Mouse (Mus musculus) kidney, postnatal 0 days (tissue): ENCODE measurements at regions not wholly inside any gene's neighbourhood (a gene's known extent, or its start where the extent isn't known, plus 50 kb on each side); places are given as distances from the start of the nearest gene placed in this dataset.
A peak's percentile ranks its signal among the peaks of the same experiment; 100 is the strongest.

Experiments used
- ATAC-seq: fragments of 200-750 bp; cut with Nextera tagmentation; replicated peaks from 2 replicates; pipeline ENCODE4 v1.8.0; 2017; ENCODE audit warnings: low read depth, moderate number of reproducible peaks, moderate TSS enrichment, moderate library complexity; ENCODE audit not compliant: low FRiP score
- DNase-seq: peaks from one replicate; pipeline ENCODE4 v3.0.0-alpha.2; 2016; ENCODE audit warnings: low spot score
- H3K27ac ChIP-seq: fragments of 300-500 bp; sonication (generic); 2 replicates; pipeline ENCODE4 v1.5.1; 2014; ENCODE audit warnings: mild to moderate bottlenecking
- H3K27me3 ChIP-seq: fragments of 300-500 bp; sonication (generic); 2 replicates; pipeline ENCODE4 v1.6.1; 2014; ENCODE audit warnings: low read length, mixed read lengths; ENCODE audit not compliant: insufficient read depth
- H3K36me3 ChIP-seq: fragments of 300-500 bp; sonication (generic); 2 replicates; pipeline ENCODE4 v1.6.1; 2014; ENCODE audit warnings: low read length, mixed read lengths; ENCODE audit not compliant: insufficient read depth
- H3K4me1 ChIP-seq: fragments of 300-500 bp; sonication (generic); replicated peaks from 2 replicates; pipeline ENCODE4 v1.6.1; 2014; ENCODE audit warnings: antibody characterized with exemption, low read length, mixed read lengths; ENCODE audit not compliant: insufficient read depth
- H3K4me2 ChIP-seq: fragments of 300-500 bp; sonication (generic); 2 replicates; pipeline ENCODE4 v1.6.1; 2014; ENCODE audit warnings: mild to moderate bottlenecking, low read length, moderate library complexity, mixed read lengths
- H3K4me3 ChIP-seq: fragments of 300-500 bp; sonication (generic); replicated peaks from 2 replicates; pipeline ENCODE4 v1.5.1; 2014; ENCODE audit warnings: low read depth, low read length
- H3K9ac ChIP-seq: fragments of 300-500 bp; sonication (generic); 2 replicates; pipeline ENCODE4 v1.6.1; 2014; ENCODE audit warnings: low read depth, low read length
- H3K9me3 ChIP-seq: fragments of 300-500 bp; sonication (generic); replicated peaks from 2 replicates; pipeline ENCODE4 v1.6.1; 2016; ENCODE audit warnings: low read length, inconsistent platforms, mixed read lengths
- CTCF ChIP-seq: IDR thresholded peaks from 2 replicates; pipeline ENCODE4 v1.5.1; 2016; ENCODE audit warnings: antibody characterized with exemption, low read depth, mild to moderate bottlenecking, moderate library complexity
- WGBS: fragments of 180-500 bp; shearing (Covaris S2); extraction: QIAGEN DNeasy Blood & Tissue Kit; methylation state at CpG from one replicate; pipeline ENCODE4 v1.1.7; 2014; 5-methylcytosine and 5-hydroxymethylcytosine counted together

GRCm38 (mm10) chr13:112213652-112214081 lies 74.6 kb upstream of the Ankrd55 start:
- Histone ChIP-seq H3K9me3 (no peaks in the 10 kb centered on the region), H3K27me3 (no peaks in the 10 kb centered on the region), H3K4me1 (no peaks in the 10 kb centered on the region), H3K36me3 (no peaks in the 10 kb centered on the region), H3K4me3 (no peak overlapping the region), H3K4me2 (no peak overlapping the region), H3K9ac (no peak overlapping the region), H3K27ac (no peak overlapping the region)
- DNase-seq (no peak), ATAC-seq (no peak)
- 83% methylated on average over 17 of the region's 17 CpGs for WGBS
- no peak for TF ChIP-seq CTCF

- TF ChIP-seq CTCF, result no peak
- Histone ChIP-seq H3K36me3 (no peaks in the 10 kb centered on the region), H3K4me1 (no peaks in the 10 kb centered on the region), H3K27ac (no peak overlapping the region), H3K4me3 (no peak overlapping the region), H3K27me3 (no peaks in the 10 kb centered on the region), H3K9ac (no peak overlapping the region), H3K9me3 (no peaks in the 10 kb centered on the region), H3K4me2 (no peak overlapping the region)
- 97% methylated on average over 14 of the region's 14 CpGs for WGBS
- ATAC-seq (no peak), DNase-seq (no peak)
These were observed 72.2 kb upstream of the Ankrd55 start for GRCm38 (mm10) chr13:112216084-112216483.

- Histone ChIP-seq H3K9me3 (no peaks in the 10 kb centered on the region), H3K4me3 (no peak overlapping the region), H3K4me2 (no peak overlapping the region), H3K36me3 (no peaks in the 10 kb centered on the region), H3K4me1 (no peaks in the 10 kb centered on the region), H3K9ac (no peak overlapping the region), H3K27ac (no peak overlapping the region), H3K27me3 (no peaks in the 10 kb centered on the region)
- DNase-seq, result no peak
- 45% methylated on average over 5 of the region's 5 CpGs for whole genome bisulfite sequencing
- no peak for ATAC-seq
- no peak for TF ChIP-seq CTCF
These were observed 69.9 kb upstream of the Ankrd55 start for GRCm38 (mm10) chr13:112218389-112218788.

- H3K9ac ChIP-seq, result no peak overlapping the region
- no peaks in the 10 kb centered on the region for H3K36me3 ChIP-seq
- DNase-seq (no peak), ATAC-seq (no peak)
- TF ChIP-seq CTCF, result no peak
- no peak overlapping the region for H3K27ac ChIP-seq
- no peaks in the 10 kb centered on the region for H3K27me3 ChIP-seq
- H3K9me3 ChIP-seq, result no peaks in the 10 kb centered on the region
- H3K4me3 ChIP-seq, result no peak overlapping the region
- no peak overlapping the region for H3K4me2 ChIP-seq
- no peaks in the 10 kb centered on the region for H3K4me1 ChIP-seq
- WGBS, result 80% methylated on average over 8 of the region's 8 CpGs
These were observed 68.1 kb upstream of the Ankrd55 start for GRCm38 (mm10) chr13:112220184-112220583.

GRCm38 (mm10) chr13:112223616-112224015 lies 64.6 kb upstream of the Ankrd55 start:
- H3K4me2 ChIP-seq, result no peak overlapping the region
- no peaks in the 10 kb centered on the region for H3K9me3 ChIP-seq
- WGBS, result 66% methylated on average over 2 of the region's 2 CpGs

GRCm38 (mm10) chr13:112227766-112228165 lies 60.5 kb upstream of the Ankrd55 start:
- H3K4me2 ChIP-seq, result no peak overlapping the region
- no peak for ATAC-seq
- no peaks in the 10 kb centered on the region for H3K27me3 ChIP-seq
- H3K36me3 ChIP-seq, result no peaks in the 10 kb centered on the region
- no peaks in the 10 kb centered on the region for H3K4me1 ChIP-seq
- 38% methylated on average over 13 of the region's 13 CpGs for WGBS
- peak; percentile 61 for DNase-seq
- no peaks in the 10 kb centered on the region for H3K9me3 ChIP-seq
- no peak overlapping the region for H3K4me3 ChIP-seq
- TF ChIP-seq CTCF, result no peak
- H3K9ac ChIP-seq, result no peak overlapping the region
- H3K27ac ChIP-seq, result no peak overlapping the region

More at GRCm38 (mm10) chr13:112223616-112224015, 64.6 kb upstream of the Ankrd55 start:
- H3K27me3 ChIP-seq, result no peaks in the 10 kb centered on the region
- no peak overlapping the region for H3K9ac ChIP-seq
- TF ChIP-seq CTCF, result no peak
- no peak overlapping the region for H3K4me3 ChIP-seq
- DNase-seq (no peak), ATAC-seq (no peak)
- no peaks in the 10 kb centered on the region for H3K36me3 ChIP-seq
- H3K4me1 ChIP-seq, result no peaks in the 10 kb centered on the region
- H3K27ac ChIP-seq, result no peak overlapping the region

GRCm38 (mm10) chr13:112228846-112229245 lies 59.4 kb upstream of the Ankrd55 start:
- no peak for ATAC-seq
- no peak for TF ChIP-seq CTCF
- H3K9me3 ChIP-seq, result no peaks in the 10 kb centered on the region

More at GRCm38 (mm10) chr13:112228846-112229245, 59.4 kb upstream of the Ankrd55 start:
- no peak for DNase-seq
- no peak overlapping the region for H3K4me3 ChIP-seq
- H3K9ac ChIP-seq, result no peak overlapping the region
- no peaks in the 10 kb centered on the region for H3K27me3 ChIP-seq
- 85% methylated on average over 4 of the region's 4 CpGs for WGBS
- H3K4me1 ChIP-seq, result no peaks in the 10 kb centered on the region
- no peak overlapping the region for H3K27ac ChIP-seq
- H3K4me2 ChIP-seq, result no peak overlapping the region
- H3K36me3 ChIP-seq, result no peaks in the 10 kb centered on the region
